Mouse (Mus musculus): ENCODE results near the gene Cdc42. TPM values are rescaled to one million over a fixed set of nuclear protein-coding genes. Genes with fewer than 3 reads are reported as not detected.

The Cdc42 gene
- polyA plus RNA-seq, 1 experiment from 2014 or later, result 940 TPM

DNA sequence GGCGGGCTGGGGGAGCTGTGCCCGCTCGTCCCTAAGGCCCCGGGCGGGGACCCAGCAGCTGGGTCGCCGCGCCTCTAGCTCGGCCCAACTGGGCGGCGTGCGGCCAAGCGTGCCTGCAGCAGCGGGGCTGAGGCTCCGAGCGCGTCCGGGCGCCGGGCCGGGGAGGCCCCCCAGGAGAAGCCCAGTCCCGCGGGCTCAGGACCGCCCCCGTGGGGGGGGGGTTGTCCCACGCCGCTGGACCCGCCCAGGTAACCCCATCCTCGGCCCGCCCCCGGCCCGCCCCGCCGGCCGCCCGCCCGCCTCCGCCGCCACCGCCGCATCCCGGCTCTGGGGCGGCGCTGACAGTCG is 80.4 kb downstream of the Cdc42 start, which contains the start of gene Wnt4:
Wnt4 (plus strand) TSS at position 324 of the 348 bp plus-strand sequence.
- Histone ChIP-seq H3K4me2 (peak within 1 kb of the TSS; percentile 93), H3K27me3 (peaks cover 29% of the 10 kb centered on the region), H3K9ac (peak within 1 kb of the TSS; percentile 57), H3K4me3 (peak within 1 kb of the TSS; percentile 48), H3K4me1 (replicated peaks) (peaks cover 34% of the 10 kb centered on the region), H3K9me3 (no peaks in the 10 kb centered on the region), H3K27ac (replicated peaks) (0 out of 2 replicates have a peak within 1 kb of the TSS, but pooled peaks have one; percentile 4), H3K36me3 (no peaks in the 10 kb centered on the region)
- WGBS, result under 1% methylated on average over 20 of the region's 45 CpGs
- ATAC-seq (ENCODE audit: low FRiP score, low read depth), result peak; percentile 62

DNA sequence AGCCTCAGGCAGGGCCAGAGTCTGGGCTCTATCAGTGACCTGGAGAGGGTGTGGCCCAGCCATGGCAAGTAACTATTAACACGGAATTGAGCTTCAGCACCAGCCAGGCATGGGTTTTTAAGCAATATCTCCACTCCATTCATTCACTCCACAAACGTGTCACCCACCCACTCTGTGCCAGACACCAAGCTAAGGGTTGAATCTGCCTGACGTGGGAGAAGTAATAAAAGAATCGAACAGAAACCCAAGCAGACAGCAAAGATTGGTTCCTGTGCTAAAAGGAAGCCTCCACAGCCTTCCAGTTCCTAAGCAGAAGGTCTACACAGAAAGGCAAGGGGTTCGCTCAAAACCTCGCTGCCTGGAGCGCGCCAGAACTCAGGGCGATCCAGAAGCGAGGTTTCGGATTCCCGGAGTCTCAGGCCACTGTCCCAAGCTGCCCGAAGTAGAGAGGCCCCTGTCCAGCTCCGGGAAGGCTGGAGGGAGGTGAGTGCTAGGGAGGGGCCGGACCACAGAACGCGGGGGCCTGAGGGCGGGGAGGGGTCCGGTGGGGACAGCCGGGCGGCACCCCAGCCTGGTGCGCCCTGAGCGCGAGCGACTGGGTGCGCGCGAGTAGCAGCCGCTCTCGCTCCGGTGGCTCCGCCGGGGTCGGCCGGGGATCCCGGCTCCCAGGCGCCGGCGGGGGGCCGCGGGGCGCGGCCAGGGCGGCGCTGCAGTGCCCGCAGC is 80.9 kb downstream of the Cdc42 start:
- peak overlapping the region; percentile 57 for H3K9ac ChIP-seq
- H3K36me3 ChIP-seq, result no peaks in the 10 kb centered on the region
- H3K9me3 ChIP-seq, result no peaks in the 10 kb centered on the region
- H3K4me3 ChIP-seq, result peak overlapping the region; percentile 48
- 2% methylated on average over 31 of the region's 46 CpGs for WGBS
- no peak overlapping the region for H3K27ac ChIP-seq (replicated peaks)
- peaks cover 34% of the 10 kb centered on the region for H3K4me1 ChIP-seq (replicated peaks)
- H3K4me2 ChIP-seq, result peak overlapping the region; percentile 93
- ATAC-seq (ENCODE audit: low FRiP score, low read depth), result peak; percentile 32
- H3K27me3 ChIP-seq, result peaks cover 29% of the 10 kb centered on the region

DNA sequence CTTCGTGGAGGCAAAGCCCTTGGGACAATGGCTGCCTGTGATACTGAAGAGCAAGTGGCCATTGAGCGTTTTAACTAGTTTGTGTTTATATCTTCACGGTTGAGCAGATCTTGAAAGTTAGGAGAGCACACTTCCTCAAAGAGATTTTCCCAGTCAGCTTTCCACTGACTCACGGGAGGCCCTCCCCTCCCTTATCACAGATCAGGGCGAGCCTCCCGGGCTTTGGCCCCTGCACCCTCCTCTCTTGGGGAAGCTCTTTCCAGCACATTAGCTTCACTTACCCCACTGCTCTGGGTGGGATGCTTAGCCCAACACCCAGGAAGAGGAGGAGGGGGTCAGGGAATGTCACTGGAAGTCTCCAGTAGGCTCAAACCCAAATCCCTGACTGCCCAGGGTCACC is 83.2 kb downstream of the Cdc42 start:
- H3K27me3 ChIP-seq, result peaks cover 26% of the 10 kb centered on the region
- ATAC-seq (ENCODE audit: low FRiP score, low read depth), result no peak
- 18% methylated on average over 6 of the region's 6 CpGs for whole genome bisulfite sequencing

DNA sequence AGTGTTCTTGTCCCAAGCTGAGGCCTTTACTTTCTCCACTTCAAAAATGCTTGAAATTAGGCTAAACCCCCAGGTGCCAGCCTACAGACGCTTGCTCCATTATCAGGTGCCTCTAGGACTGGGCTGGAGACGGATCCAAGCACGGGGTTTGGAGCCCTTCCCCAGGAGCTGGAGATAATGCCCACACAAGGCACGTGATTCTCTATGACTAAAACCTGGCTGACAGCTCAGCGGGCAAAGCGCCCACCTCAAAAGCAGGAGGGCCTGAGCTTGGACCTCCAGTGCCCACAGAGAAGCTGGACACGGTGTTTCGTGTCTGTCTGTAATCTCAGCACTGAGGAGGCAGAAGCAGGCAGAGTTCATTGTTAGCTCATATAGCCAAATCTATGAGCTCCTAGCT is 85.7 kb downstream of the Cdc42 start:
- Histone ChIP-seq H3K4me2 (no peak overlapping the region), H3K9ac (no peak overlapping the region), H3K4me1 (replicated peaks) (peaks cover 5% of the 10 kb centered on the region), H3K9me3 (no peaks in the 10 kb centered on the region), H3K27ac (replicated peaks) (no peak overlapping the region), H3K27me3 (peaks cover 17% of the 10 kb centered on the region), H3K4me3 (no peak overlapping the region), H3K36me3 (no peaks in the 10 kb centered on the region)
- ATAC-seq (ENCODE audit: low FRiP score, low read depth), result no peak
- 83% methylated on average over 8 of the region's 8 CpGs for WGBS

More for the DNA sequence above, 83.2 kb downstream of the Cdc42 start:
- Histone ChIP-seq H3K4me1 (replicated peaks) (peaks cover 29% of the 10 kb centered on the region), H3K27ac (replicated peaks) (no peak overlapping the region), H3K4me2 (no peak overlapping the region), H3K9ac (no peak overlapping the region), H3K4me3 (no peak overlapping the region), H3K9me3 (no peaks in the 10 kb centered on the region), H3K36me3 (no peaks in the 10 kb centered on the region)

Other genes starting within 250 kb of the Cdc42 start
- gene Wnt4, start 80.2 kb downstream of the Cdc42 start, polyA plus RNA-seq (2015; fragmentation: Nextera tagmentation; extraction: Ambion mirVana), result 3.8 and 3.9 TPM in 2 replicates
- not detected in 2 replicates for gene Cela3a, start 52.1 kb upstream of the Cdc42 start, polyA plus RNA-seq (2015; fragmentation: Nextera tagmentation; extraction: Ambion mirVana)
- gene Cela3b, start 72.8 kb upstream of the Cdc42 start, polyA plus RNA-seq (2015; fragmentation: Nextera tagmentation; extraction: Ambion mirVana), result not detected in 2 replicates
- gene 1700013G24Rik, start 95.6 kb upstream of the Cdc42 start, polyA plus RNA-seq (2015; fragmentation: Nextera tagmentation; extraction: Ambion mirVana), result not detected in 2 replicates
- gene Hspg2, start 111.0 kb upstream of the Cdc42 start, polyA plus RNA-seq (2015; fragmentation: Nextera tagmentation; extraction: Ambion mirVana), result 6.0 and 6.9 TPM in 2 replicates
- gene Ldlrad2, start 216.8 kb upstream of the Cdc42 start, polyA plus RNA-seq (2015; fragmentation: Nextera tagmentation; extraction: Ambion mirVana), result 0.54 and 0.59 TPM in 2 replicates
- 63.0 and 64.0 TPM in 2 replicates for gene Usp48, start 236.0 kb upstream of the Cdc42 start, polyA plus RNA-seq (2015; fragmentation: Nextera tagmentation; extraction: Ambion mirVana)